Mouse (Mus musculus) kidney, adult 2 months (tissue): ENCODE results near the gene Slain1. TPM values are rescaled to one million over a fixed set of nuclear protein-coding genes. Genes with fewer than 3 reads are reported as not detected.
"Not testable (repeated sequence)": the region's sequence is repeated elsewhere in the genome, so short reads cannot be mapped to it uniquely, and the experiment has no call there.

Experiments used
- DNase-seq: peaks from one replicate; pipeline ENCODE4 v3.0.0; 2021
- H3K27ac ChIP-seq: fragments of 200-500 bp; 2 replicates; pipeline ENCODE4 v1.5.1; 2012; ENCODE audit warnings: low read depth, low read length, control low read depth, inconsistent platforms; ENCODE audit not compliant: insufficient read depth
- H3K27me3 ChIP-seq: fragments of 200-500 bp; replicated peaks from 2 replicates; pipeline ENCODE4 v1.6.1; 2012; ENCODE audit warnings: mild to moderate bottlenecking, moderate library complexity, low read length, inconsistent platforms; ENCODE audit not compliant: control insufficient read depth, insufficient read depth
- H3K36me3 ChIP-seq: fragments of 200-500 bp; 2 replicates; pipeline ENCODE4 v1.6.1; 2012; ENCODE audit warnings: mild to moderate bottlenecking, moderate library complexity, low read length, inconsistent platforms; ENCODE audit not compliant: control insufficient read depth, insufficient read depth
- H3K4me1 ChIP-seq: fragments of 200-500 bp; 2 replicates; pipeline ENCODE4 v1.6.1; 2011; ENCODE audit warnings: low read length; ENCODE audit not compliant: control insufficient read depth, insufficient read depth
- H3K4me3 ChIP-seq: fragments of 200-500 bp; 2 replicates; pipeline ENCODE4 v1.5.1; 2011; ENCODE audit warnings: mild to moderate bottlenecking, low read depth, low read length, control low read depth; ENCODE audit not compliant: insufficient read depth
- CTCF ChIP-seq: fragments of 200-500 bp; conservative IDR thresholded peaks from 2 replicates; pipeline ENCODE4 v1.5.1; 2011; ENCODE audit warnings: low read depth, mild to moderate bottlenecking, control low read depth, low read length, moderate library complexity, mixed read lengths; ENCODE audit not compliant: insufficient read depth, insufficient read length
- POLR2A ChIP-seq: fragments of 200-500 bp; IDR thresholded peaks from one replicate; pipeline ENCODE4 v1.6.1; 2011; ENCODE audit warnings: low read depth, low read length, control low read depth
- WGBS: fragments of 180-500 bp; shearing (Covaris S2); methylation state at CpG from one replicate; pipeline ENCODE4 v1.1.7; 2018; 5-methylcytosine and 5-hydroxymethylcytosine counted together
- polyA plus RNA-seq: library from polyadenylated mRNA; depleted of rRNA; stranded (reverse); fragments of >200 nt; gene quantifications from 2 replicates; pipeline ENCODE4 v1.2.3, GENCODE M21; 2012; rRNA removed

Gene Slain1
- polyA plus RNA-seq, 1 experiment: 4.1 TPM

DNA sequence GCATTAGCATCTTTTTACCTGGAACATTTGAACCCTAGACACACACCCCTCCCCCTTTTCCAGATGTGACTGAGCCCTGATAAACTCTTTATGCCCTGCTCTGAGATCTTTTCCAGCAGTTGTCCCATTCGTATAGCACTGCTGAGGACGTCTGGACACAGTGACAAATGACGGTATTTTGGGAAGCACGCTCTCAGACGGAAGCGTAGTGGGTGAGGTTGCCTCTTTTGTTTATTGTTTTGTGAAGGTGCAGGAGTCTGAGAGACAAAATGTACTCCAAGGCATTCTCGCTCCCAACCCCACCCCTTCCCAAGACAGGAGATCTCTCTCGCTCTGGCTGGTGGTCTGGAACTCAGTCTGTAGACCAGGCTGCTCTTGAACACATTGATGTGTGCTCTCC lies 92.1 kb downstream of the Slain1 start:
- DNase-seq: peak; percentile 75
- H3K27me3 ChIP-seq: no peaks in the 10 kb centered on the region
- peak overlapping the region; percentile 39; the same call in 1 of the 2 replicates for H3K27ac ChIP-seq
- TF ChIP-seq CTCF: no peak
- TF ChIP-seq POLR2A: no peak
- no peaks in the 10 kb centered on the region for H3K4me1 ChIP-seq
- H3K36me3 ChIP-seq: no peaks in the 10 kb centered on the region
- 74% methylated on average over 8 of the region's 8 CpGs for WGBS
- no peak overlapping the region for H3K4me3 ChIP-seq

DNA sequence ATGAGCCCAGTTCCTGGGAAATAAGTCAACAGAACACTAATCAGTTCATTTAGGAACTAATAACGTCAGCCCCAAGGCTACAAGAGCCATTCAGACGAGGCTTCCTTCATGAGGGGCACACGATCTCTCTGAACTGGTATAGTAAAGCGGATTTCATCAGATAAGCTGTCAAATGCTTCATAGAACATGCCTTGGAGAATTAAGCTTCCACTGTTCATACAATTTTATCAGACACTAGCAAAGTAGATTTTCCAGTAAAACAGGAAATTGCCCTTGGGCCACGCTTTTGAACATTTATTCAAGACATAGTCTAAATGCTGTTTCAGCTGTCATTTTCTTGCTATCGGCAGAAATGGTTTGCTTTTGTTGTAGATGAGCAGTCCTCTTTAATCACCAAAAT lies 97.3 kb downstream of the Slain1 start:
- Histone ChIP-seq H3K27ac (no peak overlapping the region), H3K4me1 (no peaks in the 10 kb centered on the region), H3K4me3 (no peak overlapping the region), H3K27me3 (no peaks in the 10 kb centered on the region), H3K36me3 (no peaks in the 10 kb centered on the region)
- TF ChIP-seq POLR2A: no peak
- no peak for TF ChIP-seq CTCF
- DNase-seq: no peak
- 52% methylated on average over 6 of the region's 6 CpGs for WGBS

DNA sequence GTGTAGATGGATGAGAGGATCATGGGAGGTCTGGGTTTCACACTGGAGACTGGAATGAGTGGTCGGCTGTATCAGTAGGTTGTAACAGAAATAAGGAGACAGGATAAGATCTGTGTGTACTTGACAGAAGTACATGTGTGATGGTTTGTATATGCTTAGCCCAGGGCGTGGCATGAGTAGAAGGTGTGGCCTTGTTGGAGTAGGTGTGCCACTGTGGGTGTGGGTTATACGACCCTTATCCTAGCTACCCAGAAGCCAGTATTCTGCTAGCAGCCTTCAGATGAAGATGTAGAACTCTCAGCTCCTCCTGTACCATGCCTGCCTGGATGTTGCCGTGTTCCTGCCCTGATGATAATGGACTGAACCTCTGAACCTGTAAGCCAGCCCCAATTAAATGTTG lies 100.6 kb downstream of the Slain1 start:
- not testable (repeated sequence) for DNase-seq, H3K27ac ChIP-seq, H3K4me1 ChIP-seq, H3K4me3 ChIP-seq, H3K36me3 ChIP-seq, H3K27me3 ChIP-seq
- whole genome bisulfite sequencing: 93% methylated on average over 4 of the region's 4 CpGs

DNA sequence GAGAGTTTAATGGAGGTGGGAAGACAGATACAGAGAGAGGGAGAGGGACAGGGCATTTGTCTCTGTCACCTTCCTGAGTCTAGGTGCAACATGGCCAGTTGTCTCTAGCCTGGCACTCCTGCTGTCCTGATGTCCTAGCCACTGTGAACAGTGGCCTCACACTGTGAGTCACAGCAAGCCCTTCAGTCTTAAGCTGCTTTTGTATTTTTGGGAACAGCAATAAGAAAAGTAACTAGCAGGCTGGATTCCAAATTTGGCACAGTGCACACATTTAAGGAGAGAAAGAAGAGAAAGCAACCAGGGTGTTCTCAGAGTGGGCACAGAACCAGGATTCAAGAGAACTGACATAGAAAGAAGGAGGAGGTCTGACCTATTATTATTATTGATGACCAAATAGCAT lies 101.4 kb downstream of the Slain1 start:
- Histone ChIP-seq H3K27me3 (no peaks in the 10 kb centered on the region), H3K27ac (no peak overlapping the region), H3K36me3 (no peaks in the 10 kb centered on the region), H3K4me1 (no peaks in the 10 kb centered on the region), H3K4me3 (no peak overlapping the region)
- DNase-seq: no peak
- TF ChIP-seq CTCF (no peak), POLR2A (no peak)

DNA sequence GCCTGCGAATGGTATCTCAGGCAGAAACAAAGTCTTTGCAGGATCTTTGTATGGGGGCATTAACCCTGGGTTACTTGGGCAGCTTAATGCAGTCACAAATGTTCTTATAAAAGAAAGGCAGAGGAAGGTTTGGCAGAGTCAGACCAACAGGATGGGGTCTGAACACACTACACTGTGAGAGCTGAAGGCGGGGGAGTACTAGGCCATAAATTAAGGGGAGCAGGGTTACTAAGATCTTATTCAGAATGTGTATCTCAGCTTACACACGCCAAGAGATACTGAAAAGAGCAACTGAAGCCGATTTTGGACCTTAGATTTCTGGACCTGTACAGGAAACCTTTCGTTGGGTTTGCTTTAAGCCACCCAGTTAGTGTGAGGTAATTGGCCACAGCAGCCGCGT lies 102.7 kb downstream of the Slain1 start:
- Histone ChIP-seq H3K4me3 (no peak overlapping the region), H3K27me3 (no peaks in the 10 kb centered on the region), H3K4me1 (no peaks in the 10 kb centered on the region), H3K36me3 (no peaks in the 10 kb centered on the region), H3K27ac (no peak overlapping the region)
- no peak for DNase-seq
- TF ChIP-seq CTCF (no peak), POLR2A (no peak)
- WGBS: 63% methylated on average over 7 of the region's 7 CpGs

- Histone ChIP-seq H3K27me3 (no peaks in the 10 kb centered on the region), H3K4me3 (no peak overlapping the region), H3K36me3 (no peaks in the 10 kb centered on the region), H3K27ac (no peak overlapping the region), H3K4me1 (no peaks in the 10 kb centered on the region)
- TF ChIP-seq POLR2A: no peak
- no peak for TF ChIP-seq CTCF
- DNase-seq: no peak
- 80% methylated on average over 7 of the region's 7 CpGs for WGBS
Observed at GRCm38 (mm10) chr14:103754041-103754440, 104.0 kb downstream of the Slain1 start.

DNA sequence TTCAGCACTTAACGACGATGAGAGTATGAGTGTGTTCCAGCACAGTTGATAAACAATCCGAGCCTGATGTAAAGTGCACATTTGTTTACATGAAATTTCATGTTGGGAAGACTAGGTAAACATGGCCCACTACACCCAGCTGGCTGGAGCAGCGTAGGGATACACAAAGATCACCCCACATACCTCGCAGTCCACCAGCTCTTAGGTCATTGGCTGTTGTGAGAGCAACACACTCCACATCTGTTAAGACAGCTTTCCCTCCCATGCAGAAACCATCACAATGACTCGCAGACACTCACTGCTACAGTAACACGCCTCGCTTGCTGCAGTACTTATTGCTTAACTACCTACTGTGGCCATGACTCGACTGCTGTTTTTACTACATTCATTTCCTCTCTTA lies 104.4 kb downstream of the Slain1 start:
- H3K4me1 ChIP-seq: no peaks in the 10 kb centered on the region
- no peak overlapping the region for H3K4me3 ChIP-seq
- no peak for DNase-seq
- H3K27ac ChIP-seq: no peak overlapping the region
- H3K27me3 ChIP-seq: no peaks in the 10 kb centered on the region
- WGBS: 79% methylated on average over 9 of the region's 9 CpGs
- no peak for TF ChIP-seq POLR2A
- H3K36me3 ChIP-seq: no peaks in the 10 kb centered on the region

Other genes starting within 250 kb of the Slain1 start
- 1.8 and 2.7 TPM in 2 replicates for gene Scel, start 136.9 kb upstream of the Slain1 start, polyA plus RNA-seq
- 7.9 and 9.7 TPM in 2 replicates for gene Ednrb, start 194.2 kb downstream of the Slain1 start, polyA plus RNA-seq